Mouse (Mus musculus): Measurements from ENCODE around the gene Hmgcs2.

Hmgcs2 gene

GRCm38 (mm10) chr3:98324235-98324634 lies 44.0 kb downstream of the Hmgcs2 start:
- in situ Hi-C loops (cut with MboI; ENCODE audit: low pct_unique_long_range_greater_than_20kb in 1 of 2, low sequenced_read_pairs in 2 of 2, unreplicated experiment in 1 of 2) = no loop called here

- in situ Hi-C loops (cut with MboI; ENCODE audit: low pct_unique_long_range_greater_than_20kb in 1 of 2, low sequenced_read_pairs in 2 of 2, unreplicated experiment in 1 of 2) = loop anchor here in 1 of 2 experiments (25.0 kb wide), 1 partner anchor 1828 kb away; the partner anchor contains the start of genes Gdap2 and Wdr3
These were observed 53.8 kb downstream of the Hmgcs2 start for GRCm38 (mm10) chr3:98334010-98334409.

- in situ Hi-C loops (cut with MboI; ENCODE audit: low pct_unique_long_range_greater_than_20kb in 1 of 2, low sequenced_read_pairs in 2 of 2, unreplicated experiment in 1 of 2) = loop anchor here in 1 of 2 experiments (25.0 kb wide), 1 partner anchor 1827 kb away; the partner anchor contains the start of genes Gdap2 and Wdr3
These were observed 55.1 kb downstream of the Hmgcs2 start for GRCm38 (mm10) chr3:98335331-98335730.

GRCm38 (mm10) chr3:98335886-98336285 lies 55.7 kb downstream of the Hmgcs2 start:
- in situ Hi-C loops (cut with MboI; ENCODE audit: low pct_unique_long_range_greater_than_20kb in 1 of 2, low sequenced_read_pairs in 2 of 2, unreplicated experiment in 1 of 2) = loop anchor here in 1 of 2 experiments (25.0 kb wide), 1 partner anchor 1826 kb away; the partner anchor contains the start of genes Gdap2 and Wdr3

- in situ Hi-C loops (cut with MboI; ENCODE audit: low pct_unique_long_range_greater_than_20kb in 1 of 2, low sequenced_read_pairs in 2 of 2, unreplicated experiment in 1 of 2) = loop anchor here in 1 of 2 experiments (25.0 kb wide), 1 partner anchor 1825 kb away; the partner anchor contains the start of genes Gdap2 and Wdr3
These were observed 56.7 kb downstream of the Hmgcs2 start for GRCm38 (mm10) chr3:98336661-98337654.

- in situ Hi-C loops (cut with MboI; ENCODE audit: low pct_unique_long_range_greater_than_20kb in 1 of 2, low sequenced_read_pairs in 2 of 2, unreplicated experiment in 1 of 2) = loop anchor here in 1 of 2 experiments (25.0 kb wide), 1 partner anchor 1824 kb away; the partner anchor contains the start of genes Gdap2 and Wdr3
These were observed 58.4 kb downstream of the Hmgcs2 start for GRCm38 (mm10) chr3:98338584-98339041.

- in situ Hi-C loops (cut with MboI; ENCODE audit: low pct_unique_long_range_greater_than_20kb in 1 of 2, low sequenced_read_pairs in 2 of 2, unreplicated experiment in 1 of 2) = loop anchor here in 1 of 2 experiments (25.0 kb wide), 1 partner anchor 1823 kb away; the partner anchor contains the start of genes Gdap2 and Wdr3
These were observed 59.0 kb downstream of the Hmgcs2 start for GRCm38 (mm10) chr3:98339097-98339705.

- in situ Hi-C loops (cut with MboI; ENCODE audit: low pct_unique_long_range_greater_than_20kb in 1 of 2, low sequenced_read_pairs in 2 of 2, unreplicated experiment in 1 of 2) = loop anchor here in 1 of 2 experiments (25.0 kb wide), 1 partner anchor 1823 kb away; the partner anchor contains the start of genes Gdap2 and Wdr3
These were observed 59.5 kb downstream of the Hmgcs2 start, which contains the start of gene Phgdh for GRCm38 (mm10) chr3:98339706-98340109. TSS of gene Phgdh (minus strand) at chr3:98339990.

GRCm38 (mm10) chr3:98340818-98341594 lies 60.8 kb downstream of the Hmgcs2 start:
- in situ Hi-C loops (cut with MboI; ENCODE audit: low pct_unique_long_range_greater_than_20kb in 1 of 2, low sequenced_read_pairs in 2 of 2, unreplicated experiment in 1 of 2) = loop anchor here in 1 of 2 experiments (25.0 kb wide), 1 partner anchor 1821 kb away; the partner anchor contains the start of genes Gdap2 and Wdr3

GRCm38 (mm10) chr3:98343235-98343634 lies 63.0 kb downstream of the Hmgcs2 start:
- in situ Hi-C loops (cut with MboI; ENCODE audit: low pct_unique_long_range_greater_than_20kb in 1 of 2, low sequenced_read_pairs in 2 of 2, unreplicated experiment in 1 of 2) = loop anchor here in 1 of 2 experiments (25.0 kb wide), 1 partner anchor 1819 kb away; the partner anchor contains the start of genes Gdap2 and Wdr3

GRCm38 (mm10) chr3:98348106-98348505 lies 67.9 kb downstream of the Hmgcs2 start:
- in situ Hi-C loops (cut with MboI; ENCODE audit: low pct_unique_long_range_greater_than_20kb in 1 of 2, low sequenced_read_pairs in 2 of 2, unreplicated experiment in 1 of 2) = loop anchor here in 1 of 2 experiments (25.0 kb wide), 1 partner anchor 1814 kb away; the partner anchor contains the start of genes Gdap2 and Wdr3

GRCm38 (mm10) chr3:98348705-98349104 lies 68.5 kb downstream of the Hmgcs2 start:
- in situ Hi-C loops (cut with MboI; ENCODE audit: low pct_unique_long_range_greater_than_20kb in 1 of 2, low sequenced_read_pairs in 2 of 2, unreplicated experiment in 1 of 2) = loop anchor here in 1 of 2 experiments (25.0 kb wide), 1 partner anchor 1814 kb away; the partner anchor contains the start of genes Gdap2 and Wdr3

- in situ Hi-C loops (cut with MboI; ENCODE audit: low pct_unique_long_range_greater_than_20kb in 1 of 2, low sequenced_read_pairs in 2 of 2, unreplicated experiment in 1 of 2) = no loop called here
These were observed 73.7 kb downstream of the Hmgcs2 start for GRCm38 (mm10) chr3:98353892-98354291.

- in situ Hi-C loops (cut with MboI; ENCODE audit: low pct_unique_long_range_greater_than_20kb in 1 of 2, low sequenced_read_pairs in 2 of 2, unreplicated experiment in 1 of 2) = no loop called here
These were observed 75.2 kb downstream of the Hmgcs2 start for GRCm38 (mm10) chr3:98355344-98356025.

GRCm38 (mm10) chr3:98356026-98356365 lies 75.8 kb downstream of the Hmgcs2 start:
- in situ Hi-C loops (cut with MboI; ENCODE audit: low pct_unique_long_range_greater_than_20kb in 1 of 2, low sequenced_read_pairs in 2 of 2, unreplicated experiment in 1 of 2) = no loop called here

GRCm38 (mm10) chr3:98356632-98357370 lies 76.6 kb downstream of the Hmgcs2 start:
- in situ Hi-C loops (cut with MboI; ENCODE audit: low pct_unique_long_range_greater_than_20kb in 1 of 2, low sequenced_read_pairs in 2 of 2, unreplicated experiment in 1 of 2) = no loop called here
